Mouse (Mus musculus) E14TG2a.4 (cell line): Measurements from ENCODE around the gene Zdbf2.

Experiments used
- CTCF ChIP-seq: conservative IDR thresholded peaks from 2 replicates; pipeline ENCODE4 v1.5.1; 2014; ENCODE audit warnings: low read length
- NANOG ChIP-seq: IDR thresholded peaks from 2 replicates; pipeline ENCODE4 v1.6.1; 2014; ENCODE audit warnings: borderline replicate concordance, low read length, mixed read lengths

GRCm38 (mm10) chr1:63239305-63239704, 33.8 kb upstream of the Zdbf2 start:
- TF ChIP-seq CTCF (no peak), NANOG (no peak)
